Mouse (Mus musculus): ENCODE measurements at regions not wholly inside any gene's neighbourhood (a gene's known extent, or its start where the extent isn't known, plus 50 kb on each side); places are given as distances from the start of the nearest gene placed in this dataset.

GRCm38 (mm10) chr10:96330639-96331487, 194.5 kb downstream of the Gm5426 start:
- no peak for DNase-seq

- DNase-seq, result peak; percentile 84
These were observed 196.4 kb downstream of the Gm5426 start for GRCm38 (mm10) chr10:96332731-96333201.

GRCm38 (mm10) chr10:96333224-96333623, 196.8 kb downstream of the Gm5426 start:
- DNase-seq, result peak; percentile 26

GRCm38 (mm10) chr10:96336271-96336670, 199.9 kb downstream of the Gm5426 start:
- no peak for DNase-seq

- no peak for DNase-seq
These were observed 200.8 kb downstream of the Gm5426 start for GRCm38 (mm10) chr10:96337088-96337666.

- DNase-seq, result peak; percentile 41
These were observed 201.6 kb downstream of the Gm5426 start for GRCm38 (mm10) chr10:96337797-96338608.

- DNase-seq, result no peak
These were observed 202.2 kb downstream of the Gm5426 start for GRCm38 (mm10) chr10:96338609-96338978.

- DNase-seq, result peak; percentile 47
These were observed 206.1 kb downstream of the Gm5426 start for GRCm38 (mm10) chr10:96342476-96342875.

- no peak for DNase-seq
These were observed 207.3 kb downstream of the Gm5426 start for GRCm38 (mm10) chr10:96343666-96344065.

- DNase-seq, result no peak
These were observed 214.3 kb downstream of the Gm5426 start for GRCm38 (mm10) chr10:96350692-96351091.

GRCm38 (mm10) chr10:96351320-96351719, 214.9 kb downstream of the Gm5426 start:
- DNase-seq, result no peak

GRCm38 (mm10) chr10:96356980-96357624, 220.7 kb downstream of the Gm5426 start:
- no peak for DNase-seq

- DNase-seq, result no peak
These were observed 221.2 kb downstream of the Gm5426 start for GRCm38 (mm10) chr10:96357632-96358031.

- DNase-seq, result no peak
These were observed 222.6 kb downstream of the Gm5426 start for GRCm38 (mm10) chr10:96358984-96359383.

- DNase-seq, result no peak
These were observed 225.8 kb downstream of the Gm5426 start for GRCm38 (mm10) chr10:96362211-96362610.

GRCm38 (mm10) chr10:96363867-96364266, 227.5 kb downstream of the Gm5426 start:
- no peak for DNase-seq

- DNase-seq, result no peak
These were observed 228.7 kb downstream of the Gm5426 start for GRCm38 (mm10) chr10:96365101-96365500.

- no peak for DNase-seq
These were observed 230.5 kb downstream of the Gm5426 start for GRCm38 (mm10) chr10:96366871-96367270.

- DNase-seq, result peak; percentile 70
These were observed 234.3 kb downstream of the Gm5426 start for GRCm38 (mm10) chr10:96370547-96371320.

GRCm38 (mm10) chr10:96371321-96371653, 234.9 kb downstream of the Gm5426 start:
- no peak for DNase-seq

GRCm38 (mm10) chr10:96372616-96373346, 236.4 kb downstream of the Gm5426 start:
- no peak for DNase-seq
